Mouse (Mus musculus) intestine, embryonic 16.5 days (tissue): ENCODE measurements around the gene Smco4. TPM values are rescaled to one million over a fixed set of nuclear protein-coding genes. Genes with fewer than 3 reads are reported as not detected.

Source experiments
- ATAC-seq: fragments of 200-750 bp; cut with Nextera tagmentation; 2 replicates; pipeline ENCODE4 v1.8.0; 2017; ENCODE audit warnings: moderate TSS enrichment, moderate library complexity
- H3K27ac ChIP-seq: fragments of 300-500 bp; sonication (generic); 2 replicates; pipeline ENCODE4 v1.5.1; 2014; ENCODE audit warnings: mild to moderate bottlenecking, low read length
- H3K27me3 ChIP-seq: fragments of 300-500 bp; sonication (generic); replicated peaks from 2 replicates; pipeline ENCODE4 v1.6.1; 2014; ENCODE audit warnings: low read length, control low read depth, mixed read lengths; ENCODE audit not compliant: control insufficient read depth, insufficient read depth
- H3K36me3 ChIP-seq: fragments of 300-500 bp; sonication (generic); 2 replicates; pipeline ENCODE4 v1.6.1; 2014; ENCODE audit warnings: low read length, control low read depth; ENCODE audit not compliant: control insufficient read depth, insufficient read depth
- H3K4me1 ChIP-seq: fragments of 300-500 bp; sonication (generic); 2 replicates; pipeline ENCODE4 v1.6.1; 2014; ENCODE audit warnings: low read length, control low read depth, mixed read lengths; ENCODE audit not compliant: control insufficient read depth, insufficient read depth
- H3K4me2 ChIP-seq: fragments of 300-500 bp; sonication (generic); 2 replicates; pipeline ENCODE4 v1.6.1; 2014; ENCODE audit warnings: low read depth, low read length, control low read depth
- H3K4me3 ChIP-seq: fragments of 300-500 bp; sonication (generic); 2 replicates; pipeline ENCODE4 v1.5.1; 2014; ENCODE audit warnings: mild to moderate bottlenecking, low read length
- H3K9ac ChIP-seq: fragments of 300-500 bp; sonication (generic); 2 replicates; pipeline ENCODE4 v1.6.1; 2014; ENCODE audit warnings: low read depth, low read length
- H3K9me3 ChIP-seq: fragments of 300-500 bp; sonication (generic); 2 replicates; pipeline ENCODE4 v1.6.1; 2016; ENCODE audit warnings: low read length, control low read depth; ENCODE audit not compliant: control insufficient read depth
- WGBS: fragments of 180-500 bp; shearing (Covaris S2); extraction: QIAGEN DNeasy Blood & Tissue Kit; methylation state at CpG from one replicate; pipeline ENCODE4 v1.1.7; 2014; 5-methylcytosine and 5-hydroxymethylcytosine counted together
- polyA plus RNA-seq: library from polyadenylated mRNA; unstranded; fragments of >200 nt; fragmentation: Nextera tagmentation; extraction: Ambion mirVana; gene quantifications from 2 replicates; pipeline ENCODE4 v1.2.1, GENCODE M21; 2015

Smco4 gene
- polyA plus RNA-seq, 1 experiment from 2014 or later = 3.4 TPM

DNA sequence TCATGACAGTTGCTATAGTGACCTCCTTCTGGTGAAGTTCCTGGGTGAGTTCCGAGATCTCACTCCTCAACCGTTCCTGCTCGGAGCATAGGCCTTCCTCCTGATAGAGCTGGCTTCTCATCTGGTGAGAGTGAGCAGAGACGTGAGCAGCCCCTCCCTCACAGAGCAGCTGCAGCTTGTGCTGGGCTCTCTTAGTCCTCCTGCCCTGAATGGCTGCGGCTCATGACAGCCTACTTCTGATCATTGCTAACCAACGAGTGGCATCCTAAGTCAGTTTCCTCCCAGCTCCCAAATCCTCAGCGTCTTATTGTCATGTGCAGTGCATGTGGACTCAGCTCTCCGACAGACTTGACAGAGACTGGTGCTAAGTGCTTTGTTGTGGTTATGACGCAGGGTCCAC is 91.0 kb downstream of the Smco4 start:
- H3K4me3 ChIP-seq = no peak overlapping the region
- H3K9ac ChIP-seq = no peak overlapping the region
- WGBS = 79% methylated on average over 9 of the region's 9 CpGs
- H3K4me2 ChIP-seq = no peak overlapping the region
- no peaks in the 10 kb centered on the region for H3K9me3 ChIP-seq
- H3K4me1 ChIP-seq = no peaks in the 10 kb centered on the region
- no peak for ATAC-seq
- no peaks in the 10 kb centered on the region for H3K27me3 ChIP-seq
- no peaks in the 10 kb centered on the region for H3K36me3 ChIP-seq
- H3K27ac ChIP-seq = no peak overlapping the region

DNA sequence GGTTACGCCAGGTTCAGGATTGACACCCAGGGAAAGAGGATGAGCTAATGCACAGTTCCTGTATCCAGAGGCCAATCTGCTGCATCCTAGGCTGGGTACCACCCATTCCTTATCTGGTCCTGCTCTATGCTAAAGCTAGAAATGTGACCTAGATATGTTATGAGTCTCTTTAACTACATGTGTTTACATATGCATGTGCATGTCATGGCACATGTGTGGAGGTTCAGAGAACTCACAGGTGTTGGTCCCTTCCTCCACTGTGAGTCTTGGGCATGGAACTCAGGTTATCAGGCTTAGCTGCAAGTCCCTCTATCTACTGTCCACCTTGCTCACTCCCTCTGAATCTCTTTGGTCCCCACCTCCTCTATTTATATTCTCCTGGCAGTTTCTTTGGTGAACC is 92.7 kb downstream of the Smco4 start:
- Histone ChIP-seq H3K27ac (no peak overlapping the region), H3K4me2 (no peak overlapping the region), H3K4me1 (no peaks in the 10 kb centered on the region), H3K4me3 (no peak overlapping the region), H3K9me3 (no peaks in the 10 kb centered on the region), H3K9ac (no peak overlapping the region), H3K27me3 (no peaks in the 10 kb centered on the region), H3K36me3 (no peaks in the 10 kb centered on the region)
- ATAC-seq = no peak
- 92% methylated on average over 1 of the region's 1 CpGs for WGBS

- no peaks in the 10 kb centered on the region for H3K36me3 ChIP-seq
- no peaks in the 10 kb centered on the region for H3K9me3 ChIP-seq
- H3K4me1 ChIP-seq = no peaks in the 10 kb centered on the region
- no peak overlapping the region for H3K4me3 ChIP-seq
- 52% methylated on average over 6 of the region's 6 CpGs for WGBS
- no peak overlapping the region for H3K9ac ChIP-seq
- ATAC-seq = no peak
- H3K27ac ChIP-seq = no peak overlapping the region
- no peaks in the 10 kb centered on the region for H3K27me3 ChIP-seq
- H3K4me2 ChIP-seq = no peak overlapping the region
Measured at GRCm38 (mm10) chr9:15587157-15587854, 94.1 kb downstream of the Smco4 start.

DNA sequence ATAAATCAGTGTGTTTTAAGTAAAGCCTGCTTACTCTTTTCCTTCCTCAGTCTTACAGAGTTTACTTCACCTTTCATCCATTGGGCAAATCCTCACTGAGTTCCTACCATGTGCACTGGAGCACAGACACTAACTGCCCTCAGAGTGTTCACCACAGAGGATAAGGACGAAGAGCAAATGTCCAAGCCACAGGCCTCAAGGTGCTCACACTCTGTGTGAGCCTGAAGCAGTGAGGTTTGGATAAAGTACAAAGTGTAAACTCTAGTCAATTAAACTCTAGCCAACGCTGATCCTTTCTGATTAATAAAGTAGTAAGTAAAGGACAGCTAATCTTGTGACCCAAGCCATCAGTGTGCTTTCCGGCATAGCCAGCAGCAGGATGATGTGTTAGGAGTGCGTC is 100.9 kb downstream of the Smco4 start:
- WGBS = 82% methylated on average over 4 of the region's 4 CpGs
- H3K9ac ChIP-seq = no peak overlapping the region
- H3K27me3 ChIP-seq = no peaks in the 10 kb centered on the region
- H3K4me3 ChIP-seq = no peak overlapping the region
- no peak for ATAC-seq
- H3K9me3 ChIP-seq = no peaks in the 10 kb centered on the region
- no peak overlapping the region for H3K27ac ChIP-seq
- H3K4me2 ChIP-seq = no peak overlapping the region
- no peaks in the 10 kb centered on the region for H3K36me3 ChIP-seq
- no peaks in the 10 kb centered on the region for H3K4me1 ChIP-seq

Other genes starting within 250 kb of the Smco4 start
- gene Med17, start 213.5 kb upstream of the Smco4 start, polyA plus RNA-seq = 26.6 and 27.4 TPM in 2 replicates
- gene Taf1d, start 187.2 kb upstream of the Smco4 start, polyA plus RNA-seq = 53.0 and 56.9 TPM in 2 replicates
- 8.5 and 9.3 TPM in 2 replicates for gene 4931406C07Rik, start 187.0 kb upstream of the Smco4 start, polyA plus RNA-seq
- 8.0 and 9.6 TPM in 2 replicates for gene Cep295, start 135.6 kb upstream of the Smco4 start, polyA plus RNA-seq
- 0.16 TPM in 2 replicates for gene Deup1, start 134.5 kb downstream of the Smco4 start, polyA plus RNA-seq
- 6.0 TPM in 2 replicates for gene Slc36a4, start 216.3 kb downstream of the Smco4 start, polyA plus RNA-seq